Mouse (Mus musculus) splenic B cell, adult 2 months (primary cell): ENCODE results near the gene Uqcc1.
A peak's percentile ranks its signal among the peaks of the same experiment; 100 is the strongest.

ENCODE experiments used
- DNase-seq: peaks from one replicate; pipeline ENCODE4 v3.0.0-alpha.2; 2011; ENCODE audit warnings: low read depth, low spot score
- H3K27me3 ChIP-seq: 2 replicates; pipeline ENCODE4 v1.6.1; 2012; ENCODE audit warnings: mild to moderate bottlenecking, low read length, moderate library complexity, mixed read lengths; ENCODE audit not compliant: control insufficient read depth, poor library complexity, insufficient read depth, severe bottlenecking
- H3K36me3 ChIP-seq: 2 replicates; pipeline ENCODE4 v1.6.1; 2012; ENCODE audit warnings: mild to moderate bottlenecking, low read length, moderate library complexity, mixed read lengths; ENCODE audit not compliant: control insufficient read depth, poor library complexity, insufficient read depth, severe bottlenecking

The Uqcc1 gene

DNA sequence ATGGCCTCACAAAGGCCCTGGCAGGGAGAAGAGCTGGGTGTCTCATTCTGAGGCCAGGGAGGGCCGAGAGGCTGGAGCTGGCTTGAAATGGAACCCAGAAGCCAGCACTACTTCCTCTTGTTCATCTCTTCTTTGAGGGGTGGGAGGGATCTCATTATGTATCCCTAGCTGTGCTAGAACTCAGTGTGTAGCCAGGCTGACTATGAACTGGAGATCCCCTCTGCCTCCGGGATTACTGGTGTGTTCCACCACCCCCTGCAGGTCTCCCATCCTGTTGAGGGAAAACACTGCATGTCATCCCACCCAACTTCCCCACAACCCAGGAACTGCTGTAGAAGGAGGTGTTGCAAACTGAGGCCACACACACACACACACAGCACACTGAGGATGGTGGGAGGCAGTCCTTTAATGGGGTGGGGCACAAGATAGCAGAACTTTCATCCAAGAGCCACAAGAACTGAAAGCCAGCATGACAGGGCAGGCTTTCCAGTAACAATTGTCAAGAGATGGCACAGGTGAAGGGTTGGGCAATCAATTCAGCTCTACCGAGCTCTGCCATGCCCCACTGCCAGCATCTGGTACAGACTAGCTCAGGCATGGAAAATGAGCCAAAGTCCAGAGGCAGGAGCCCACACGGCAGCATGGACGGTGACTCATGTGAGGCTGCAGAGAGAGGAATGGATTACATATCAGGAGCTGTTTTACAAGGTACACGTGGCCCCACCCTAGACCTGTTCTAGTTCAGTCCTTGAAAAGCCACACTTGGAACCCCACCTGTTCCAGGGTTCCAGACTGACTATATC is 110.5 kb downstream of the Uqcc1 start:
- no peaks in the 10 kb centered on the region for H3K27me3 ChIP-seq
- peaks cover 9% of the 10 kb centered on the region for H3K36me3 ChIP-seq
- DNase-seq = no peak

DNA sequence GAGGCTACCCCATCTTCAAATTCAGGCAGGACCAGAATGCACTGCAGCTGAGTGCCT is 110.9 kb downstream of the Uqcc1 start, which contains the start of gene BC029722:
Gene BC029722, minus strand, starts transcription at position 35 of the 57 bp plus-strand sequence.
- DNase-seq = no peak
- H3K36me3 ChIP-seq = peaks cover 9% of the 10 kb centered on the region

GRCm38 (mm10) chr2:155818596-155819391 is 111.3 kb downstream of the Uqcc1 start:
- no peaks in the 10 kb centered on the region for H3K27me3 ChIP-seq
- DNase-seq = peak; percentile 95
- peaks cover 9% of the 10 kb centered on the region; the same call in 1 of the 2 replicates for H3K36me3 ChIP-seq

More for the DNA sequence above, 110.9 kb downstream of the Uqcc1 start, which contains the start of gene BC029722:
- H3K27me3 ChIP-seq = no peaks in the 10 kb centered on the region

DNA sequence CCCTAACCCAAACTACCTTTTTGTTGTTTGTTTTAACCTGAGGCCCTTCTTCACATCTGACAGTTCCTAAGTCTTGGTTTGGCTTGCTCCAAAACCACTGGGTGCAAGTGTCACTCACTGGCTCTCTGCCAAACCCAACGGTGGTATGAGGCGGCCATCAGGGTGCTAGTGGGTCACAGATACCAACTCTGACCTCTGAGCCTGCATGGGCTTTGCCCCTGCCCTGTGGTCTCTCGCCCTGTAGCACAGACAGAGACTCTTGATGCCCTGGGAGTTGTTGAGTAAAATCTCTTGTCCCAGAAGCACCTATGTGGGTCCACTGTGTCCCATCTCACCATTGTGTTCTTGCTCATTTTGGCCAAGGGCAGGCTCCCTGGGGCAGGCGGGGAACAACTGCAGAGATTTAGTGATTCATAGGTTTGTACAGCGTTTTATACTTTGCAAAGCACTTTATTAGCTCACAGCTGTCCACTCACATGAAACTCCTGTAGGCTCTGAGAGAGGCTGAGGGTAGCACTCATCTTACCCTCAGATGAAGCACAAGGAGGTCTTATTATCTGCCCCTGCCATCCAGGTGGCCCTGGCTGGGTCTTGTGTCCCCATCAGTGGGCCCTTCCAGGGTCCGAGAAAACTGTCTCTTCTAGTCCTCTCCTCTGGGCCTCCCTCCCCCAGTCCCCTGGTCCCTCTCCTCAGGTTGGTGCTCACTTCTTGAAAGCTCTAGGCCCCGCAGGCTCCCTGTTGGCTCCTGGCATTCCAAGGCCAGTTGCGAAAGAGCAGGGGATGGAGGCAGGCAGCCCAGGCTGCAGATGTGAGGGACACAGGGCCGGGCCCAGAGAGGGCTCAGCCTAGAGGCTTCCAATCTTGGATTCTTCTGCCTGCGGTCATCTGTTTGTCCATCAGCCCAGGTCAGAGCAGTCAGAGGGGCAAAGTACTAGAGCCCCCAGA is 112.5 kb downstream of the Uqcc1 start:
- Histone ChIP-seq H3K27me3 (no peaks in the 10 kb centered on the region), H3K36me3 (peaks cover 9% of the 10 kb centered on the region; the same call in 1 of the 2 replicates)
- DNase-seq = no peak

DNA sequence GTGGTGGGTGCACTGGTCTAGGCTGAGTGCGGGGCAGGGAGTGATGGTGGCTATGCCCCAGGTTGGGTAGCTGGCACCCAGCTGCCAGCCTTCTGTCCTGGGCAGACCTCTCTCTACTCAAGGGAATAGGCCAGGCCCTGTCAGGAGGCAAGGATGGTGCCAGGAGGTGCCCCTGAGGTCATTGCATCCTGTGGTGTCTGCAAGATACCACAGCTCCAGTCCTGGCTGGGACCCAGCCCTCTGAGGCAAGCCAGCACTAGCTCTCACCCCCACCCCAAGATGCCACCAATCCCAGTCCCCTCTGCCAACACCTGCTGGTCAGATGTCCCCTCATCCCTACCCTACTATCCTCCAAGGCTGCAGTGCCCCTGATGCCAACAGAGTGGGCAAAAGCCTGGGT is 113.9 kb downstream of the Uqcc1 start:
- peaks cover 5% of the 10 kb centered on the region; the same call in 1 of the 2 replicates for H3K36me3 ChIP-seq
- DNase-seq = no peak
- no peaks in the 10 kb centered on the region; the same call in 1 of the 2 replicates for H3K27me3 ChIP-seq

DNA sequence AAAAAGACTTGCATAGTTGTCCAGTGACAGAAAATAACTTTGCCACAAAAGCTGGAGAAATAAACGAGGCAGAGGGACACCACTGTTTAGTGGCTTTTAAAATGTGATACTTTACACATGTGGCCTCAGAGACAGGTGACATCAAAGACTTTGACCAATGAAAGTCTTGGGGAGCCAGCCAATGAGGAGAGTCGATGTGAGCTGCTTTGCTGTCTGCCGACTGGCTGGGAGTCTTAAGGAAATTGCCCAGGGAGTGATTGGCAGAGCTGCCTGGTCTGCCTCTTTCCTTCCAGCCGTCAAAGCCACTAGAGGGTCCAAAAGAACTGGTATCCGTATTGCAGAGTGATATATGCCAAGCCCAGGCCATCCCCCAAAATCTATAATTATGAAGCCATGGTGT is 115.3 kb downstream of the Uqcc1 start:
- H3K27me3 ChIP-seq = no peaks in the 10 kb centered on the region; the same call in 1 of the 2 replicates
- DNase-seq = peak; percentile 48
- H3K36me3 ChIP-seq = peaks cover 3% of the 10 kb centered on the region; the same call in 1 of the 2 replicates

GRCm38 (mm10) chr2:155812637-155813036 is 117.5 kb downstream of the Uqcc1 start:
- H3K36me3 ChIP-seq = no peaks in the 10 kb centered on the region
- no peak for DNase-seq
- no peaks in the 10 kb centered on the region; the same call in 1 of the 2 replicates for H3K27me3 ChIP-seq

DNA sequence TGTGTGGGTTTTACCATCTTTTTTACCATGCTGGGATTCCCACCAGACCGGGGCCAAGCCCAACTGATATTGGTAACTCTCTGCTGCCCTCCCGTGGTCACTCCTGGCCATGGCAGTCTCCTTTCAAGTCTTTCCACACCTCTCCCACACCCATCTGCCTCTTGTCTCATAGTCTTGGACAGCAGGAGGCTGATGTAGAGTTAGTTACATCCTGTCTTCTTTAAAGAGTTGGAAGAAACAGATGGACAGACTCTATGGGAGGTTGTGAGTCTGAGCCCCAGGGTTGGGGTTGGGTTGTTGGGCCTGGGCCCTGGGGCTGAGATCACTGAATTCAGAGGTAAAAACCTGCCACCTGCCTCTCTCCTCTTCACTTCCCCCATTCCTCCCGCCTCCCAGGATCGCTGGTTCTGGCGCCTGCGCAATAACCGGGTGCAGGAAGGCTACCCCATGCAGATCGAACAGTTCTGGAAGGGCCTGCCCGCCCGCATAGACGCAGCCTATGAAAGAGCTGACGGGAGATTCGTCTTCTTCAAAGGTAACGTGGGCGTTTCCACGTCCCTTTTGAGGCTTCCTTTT is 118.2 kb downstream of the Uqcc1 start:
- DNase-seq = peak; percentile 84
- Histone ChIP-seq H3K27me3 (no peaks in the 10 kb centered on the region; the same call in 1 of the 2 replicates), H3K36me3 (no peaks in the 10 kb centered on the region)

DNA sequence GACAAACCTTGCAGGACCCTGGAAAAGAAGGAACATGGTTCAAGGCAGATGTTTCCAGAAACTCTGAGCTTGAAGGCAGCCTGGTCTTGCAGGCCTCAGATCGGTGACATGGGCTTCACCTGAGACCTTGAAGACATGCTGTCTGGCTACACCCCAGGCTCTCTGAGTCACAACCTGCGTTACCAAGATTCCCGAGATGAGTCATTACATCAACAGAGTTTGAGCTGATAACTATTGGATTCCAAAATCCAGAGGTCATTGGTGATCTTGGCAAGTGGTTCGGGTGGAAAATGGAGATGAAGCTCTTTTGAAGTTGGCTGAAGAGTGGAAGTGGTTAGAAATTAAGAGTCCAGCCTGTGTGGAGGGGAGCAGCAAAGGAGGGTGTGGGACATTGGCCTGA is 120.5 kb downstream of the Uqcc1 start:
- no peak for DNase-seq
- H3K27me3 ChIP-seq = peaks cover 1% of the 10 kb centered on the region; the same call in 1 of the 2 replicates
- no peaks in the 10 kb centered on the region for H3K36me3 ChIP-seq

- no peak for DNase-seq
- Histone ChIP-seq H3K27me3 (peaks cover 1% of the 10 kb centered on the region; the same call in 1 of the 2 replicates), H3K36me3 (no peaks in the 10 kb centered on the region)
Measured at GRCm38 (mm10) chr2:155807408-155807807, 122.7 kb downstream of the Uqcc1 start.

DNA sequence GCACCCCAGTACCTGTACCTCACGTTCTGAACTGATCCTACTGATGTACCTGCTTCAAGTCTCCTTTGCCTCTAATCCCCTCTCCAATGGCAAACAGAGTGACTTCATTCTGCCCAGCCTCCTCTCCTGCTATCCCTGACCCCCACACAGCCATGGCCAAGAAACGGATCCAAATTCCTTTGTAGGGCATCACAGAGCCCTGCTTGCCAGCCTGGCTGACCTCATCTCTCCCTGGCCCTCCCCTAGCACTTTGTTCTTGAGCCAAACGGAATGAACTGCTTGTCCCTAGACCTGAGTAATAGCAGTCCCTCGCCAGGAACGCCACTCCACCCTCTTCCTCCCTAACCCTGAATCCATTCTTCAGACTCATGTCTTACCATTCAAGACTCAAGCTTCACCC is 123.6 kb downstream of the Uqcc1 start:
- Histone ChIP-seq H3K36me3 (no peaks in the 10 kb centered on the region), H3K27me3 (peaks cover 1% of the 10 kb centered on the region; the same call in 1 of the 2 replicates)
- no peak for DNase-seq

GRCm38 (mm10) chr2:155805925-155806255 is 124.2 kb downstream of the Uqcc1 start:
- DNase-seq = no peak
- peaks cover 1% of the 10 kb centered on the region; the same call in 1 of the 2 replicates for H3K27me3 ChIP-seq
- H3K36me3 ChIP-seq = no peaks in the 10 kb centered on the region

DNA sequence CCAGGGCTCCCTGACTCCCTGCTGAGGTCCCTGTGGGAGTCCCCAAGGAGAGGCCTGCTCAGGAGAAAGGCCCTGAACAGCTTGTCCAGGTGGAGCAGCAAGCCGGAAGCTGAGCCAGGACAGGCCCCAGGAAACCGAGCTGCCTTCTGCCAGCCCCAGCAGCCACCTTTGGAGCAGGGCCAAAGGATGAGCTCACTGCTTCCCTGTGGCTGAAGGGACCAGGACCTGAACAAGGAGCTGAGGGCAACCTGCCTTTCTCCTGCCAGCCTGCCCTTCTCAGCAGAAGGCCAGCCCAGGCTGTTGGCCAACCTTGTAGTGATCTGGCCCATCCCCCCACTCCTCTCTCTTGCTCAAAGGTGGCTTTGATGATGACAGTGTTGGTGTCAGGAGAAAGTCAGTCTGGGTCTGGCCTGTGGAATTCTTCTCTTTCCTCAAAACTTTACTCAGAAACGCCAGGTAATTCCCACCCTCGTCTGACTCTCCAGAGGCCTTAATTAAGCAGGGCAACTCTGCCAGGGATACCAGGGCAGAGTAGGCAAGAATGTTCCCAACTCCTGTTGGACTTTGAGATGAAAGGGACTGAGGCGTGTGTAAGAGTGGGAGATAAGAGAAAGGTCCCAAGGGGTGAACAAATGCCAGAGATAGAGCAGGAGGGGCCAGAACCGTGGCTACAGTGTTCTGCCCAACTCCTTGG is 124.7 kb downstream of the Uqcc1 start:
- no peak for DNase-seq
- Histone ChIP-seq H3K27me3 (peaks cover 1% of the 10 kb centered on the region; the same call in 1 of the 2 replicates), H3K36me3 (no peaks in the 10 kb centered on the region)

- no peak for DNase-seq
- Histone ChIP-seq H3K36me3 (no peaks in the 10 kb centered on the region), H3K27me3 (peaks cover 1% of the 10 kb centered on the region; the same call in 1 of the 2 replicates)
Measured at GRCm38 (mm10) chr2:155804053-155804452, 126.1 kb downstream of the Uqcc1 start.
